Mouse (Mus musculus) hindbrain, embryonic 13.5 days (tissue): Measurements from ENCODE around the gene Chm. TPM values are rescaled to one million over a fixed set of nuclear protein-coding genes. Genes with fewer than 3 reads are reported as not detected.
"Not testable (repeated sequence)": the region's sequence is repeated elsewhere in the genome, so short reads cannot be mapped to it uniquely, and the experiment has no call there.

Source experiments
- ATAC-seq: fragments of 200-750 bp; cut with Nextera tagmentation; 2 replicates; pipeline ENCODE4 v1.8.0; 2017; ENCODE audit warnings: moderate TSS enrichment; ENCODE audit not compliant: low FRiP score
- H3K27ac ChIP-seq: fragments of 300-500 bp; sonication (generic); 2 replicates; pipeline ENCODE4 v1.5.1; 2015; ENCODE audit warnings: inconsistent platforms, mild to moderate bottlenecking, moderate library complexity
- H3K27me3 ChIP-seq: fragments of 300-500 bp; sonication (generic); 2 replicates; pipeline ENCODE4 v1.6.1; 2015; ENCODE audit warnings: mild to moderate bottlenecking, inconsistent platforms
- H3K36me3 ChIP-seq: fragments of 300-500 bp; sonication (generic); 2 replicates; pipeline ENCODE4 v1.6.1; 2015; ENCODE audit warnings: mild to moderate bottlenecking, inconsistent platforms
- H3K4me1 ChIP-seq: fragments of 300-500 bp; sonication (generic); replicated peaks from 2 replicates; pipeline ENCODE4 v1.6.1; 2015; ENCODE audit warnings: inconsistent platforms
- H3K4me2 ChIP-seq: fragments of 300-500 bp; sonication (generic); 2 replicates; pipeline ENCODE4 v1.6.1; 2015; ENCODE audit warnings: inconsistent platforms, mild to moderate bottlenecking, moderate library complexity
- H3K4me3 ChIP-seq: fragments of 300-500 bp; sonication (generic); 2 replicates; pipeline ENCODE4 v1.5.1; 2015; ENCODE audit warnings: mild to moderate bottlenecking, inconsistent platforms
- H3K9ac ChIP-seq: fragments of 300-500 bp; sonication (generic); 2 replicates; pipeline ENCODE4 v1.6.1; 2015; ENCODE audit warnings: mild to moderate bottlenecking, inconsistent platforms
- H3K9me3 ChIP-seq: fragments of 300-500 bp; sonication (generic); 2 replicates; pipeline ENCODE4 v1.6.1; 2016; ENCODE audit warnings: inconsistent platforms
- WGBS: fragments of 180-500 bp; shearing (Covaris S2); methylation state at CpG from one replicate; pipeline ENCODE4 v1.1.7; 2015; 5-methylcytosine and 5-hydroxymethylcytosine counted together
- polyA plus RNA-seq: library from polyadenylated mRNA; unstranded; fragments of >200 nt; fragmentation: Nextera tagmentation; extraction: Ambion mirVana; gene quantifications from 2 replicates; pipeline ENCODE4 v1.2.1, GENCODE M21; 2015

Chm gene
- polyA plus RNA-seq = 13.2 and 14.0 TPM in 2 replicates

DNA sequence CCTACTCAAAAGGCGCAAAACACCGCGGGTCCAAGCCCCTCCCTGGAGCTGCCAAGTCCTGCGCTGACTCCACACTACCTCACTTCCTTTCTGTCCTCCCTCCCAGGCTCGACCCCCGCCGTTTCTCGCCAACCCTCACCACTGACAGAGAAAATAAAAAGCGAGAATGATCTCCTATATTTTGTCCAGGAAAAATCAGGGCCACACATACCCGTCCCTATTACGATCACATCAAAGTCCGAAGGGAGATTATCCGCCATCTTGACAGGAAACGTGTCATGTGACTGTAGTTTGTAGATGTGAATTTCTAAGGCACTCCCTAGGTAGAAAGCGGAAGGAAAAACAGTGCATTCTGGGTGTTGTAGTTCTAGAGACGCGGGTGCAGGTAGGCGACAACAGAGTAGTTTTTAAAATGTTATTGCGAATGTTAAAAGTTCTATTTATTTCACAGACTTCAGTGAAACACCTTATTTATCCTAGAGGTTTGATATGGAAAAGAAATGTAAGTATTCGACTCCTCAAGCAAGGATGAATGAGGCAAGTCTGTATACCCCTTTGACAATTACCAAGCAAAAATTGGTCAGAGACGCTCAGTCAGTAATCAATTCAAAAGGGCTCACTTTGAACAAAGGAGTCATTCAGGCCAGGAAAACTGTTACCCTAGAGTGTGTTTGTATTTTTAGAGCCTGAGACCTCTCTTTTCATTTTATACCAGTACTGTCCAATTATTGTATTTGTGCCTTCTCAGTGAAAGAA is at the start of gene Chm:
Chm (minus strand) TSS at position 288 of the 756 bp plus-strand sequence.
- 10% methylated on average over 21 of the region's 21 CpGs for WGBS
- H3K4me2 ChIP-seq = peak within 1 kb of the TSS; percentile 54

DNA sequence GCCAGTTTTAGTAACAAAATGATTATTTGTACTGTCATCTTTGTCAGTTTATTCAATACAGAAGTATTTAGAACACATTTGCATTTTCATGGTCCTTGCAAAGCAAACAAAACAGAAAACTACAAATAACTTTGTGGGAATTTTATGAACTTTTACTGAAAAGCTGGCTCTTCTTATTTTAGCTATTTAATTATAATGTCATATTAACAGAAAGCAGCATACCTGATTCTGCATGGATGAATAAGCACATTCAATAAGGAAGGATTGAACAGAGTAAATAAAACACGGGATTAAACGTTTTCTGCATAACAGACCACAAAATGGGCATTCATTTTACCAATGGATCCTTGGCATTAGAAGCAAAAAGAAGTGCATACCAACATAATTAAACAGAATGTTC is 8.6 kb upstream of the Chm start:
- Histone ChIP-seq H3K27me3 (no peaks in the 10 kb centered on the region), H3K9me3 (no peaks in the 10 kb centered on the region), H3K4me3 (no peak overlapping the region), H3K4me2 (no peak overlapping the region), H3K4me1 (no peaks in the 10 kb centered on the region), H3K27ac (no peak overlapping the region), H3K36me3 (no peaks in the 10 kb centered on the region), H3K9ac (no peak overlapping the region)
- ATAC-seq = no peak
- 26% methylated on average over 2 of the region's 2 CpGs for WGBS

More for the DNA sequence above, at the start of gene Chm:
- H3K9ac ChIP-seq = peak within 1 kb of the TSS; percentile 71
- no peaks in the 10 kb centered on the region for H3K27me3 ChIP-seq
- ATAC-seq = peak; percentile 97
- no peaks in the 10 kb centered on the region for H3K9me3 ChIP-seq
- H3K4me1 ChIP-seq = 0 out of 2 replicates have a peak, but pooled peaks cover 3% of the 10 kb centered on the region
- H3K36me3 ChIP-seq = no peaks in the 10 kb centered on the region
- peak within 1 kb of the TSS; percentile 90 for H3K27ac ChIP-seq
- H3K4me3 ChIP-seq = peak within 1 kb of the TSS; percentile 49

DNA sequence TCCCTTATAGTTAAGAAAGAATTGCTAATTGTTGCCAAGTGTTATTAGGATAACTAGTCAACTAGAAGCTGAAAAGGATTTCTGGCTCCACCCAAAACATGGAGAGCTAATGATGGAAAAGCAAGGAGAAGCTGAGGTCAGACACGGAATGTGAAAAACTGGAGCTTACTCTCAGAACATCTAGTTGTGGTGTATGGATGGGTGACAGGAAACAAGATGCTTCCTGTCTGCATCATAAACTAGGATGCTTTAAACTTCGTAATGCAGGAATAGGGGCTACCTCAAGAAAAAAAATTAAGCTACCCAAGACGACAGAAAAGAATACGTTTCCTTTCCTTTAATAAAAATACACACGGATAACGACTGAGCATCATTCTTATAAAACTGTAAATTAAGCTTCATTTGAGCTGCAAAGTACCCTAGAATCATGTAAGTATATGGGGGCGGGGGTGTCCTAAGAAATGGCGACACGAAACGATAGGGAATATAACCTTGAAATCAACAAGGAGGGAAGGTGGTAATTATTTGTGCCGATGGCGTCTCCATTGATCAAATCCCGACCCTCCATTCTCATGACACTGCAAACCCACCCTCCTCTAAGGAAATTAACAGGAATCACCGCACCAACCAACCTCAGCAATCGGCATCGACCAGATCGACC is 618 bp downstream of the Chm start:
- H3K27me3 ChIP-seq = no peaks in the 10 kb centered on the region
- no peaks in the 10 kb centered on the region for H3K36me3 ChIP-seq
- 21% methylated on average over 17 of the region's 17 CpGs for WGBS
- no peaks in the 10 kb centered on the region for H3K9me3 ChIP-seq
- no peak for ATAC-seq
- H3K9ac ChIP-seq = peak overlapping the region; percentile 71
- 0 out of 2 replicates have a peak, but pooled peaks cover 3% of the 10 kb centered on the region for H3K4me1 ChIP-seq
- H3K27ac ChIP-seq = peak overlapping the region; percentile 90
- peak overlapping the region; percentile 54 for H3K4me2 ChIP-seq
- peak overlapping the region; percentile 49 for H3K4me3 ChIP-seq

DNA sequence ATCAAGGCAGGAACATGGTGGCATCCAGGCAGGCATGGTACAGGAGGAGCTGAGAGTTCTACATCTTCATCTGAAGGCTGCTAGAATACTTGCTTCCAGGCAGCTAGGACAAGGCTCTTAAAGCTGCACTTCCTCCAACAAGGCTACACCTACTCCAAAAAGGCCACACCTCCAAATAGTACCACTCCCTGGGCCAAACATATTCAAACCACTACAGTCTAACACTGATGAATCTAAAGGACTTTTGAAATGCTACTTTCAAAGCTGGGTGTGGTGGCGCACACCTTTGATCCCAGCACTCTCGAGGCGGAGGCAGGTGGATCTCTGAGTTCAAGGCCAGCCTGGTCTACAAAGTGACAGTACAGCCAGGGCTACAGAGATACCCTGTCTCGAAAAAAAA is 4.5 kb downstream of the Chm start:
- not testable (repeated sequence) for H3K4me3 ChIP-seq, H3K4me2 ChIP-seq, H3K27me3 ChIP-seq, H3K9me3 ChIP-seq, H3K27ac ChIP-seq, ATAC-seq, H3K4me1 ChIP-seq, H3K36me3 ChIP-seq, H3K9ac ChIP-seq
- WGBS = 97% methylated on average over 4 of the region's 4 CpGs

DNA sequence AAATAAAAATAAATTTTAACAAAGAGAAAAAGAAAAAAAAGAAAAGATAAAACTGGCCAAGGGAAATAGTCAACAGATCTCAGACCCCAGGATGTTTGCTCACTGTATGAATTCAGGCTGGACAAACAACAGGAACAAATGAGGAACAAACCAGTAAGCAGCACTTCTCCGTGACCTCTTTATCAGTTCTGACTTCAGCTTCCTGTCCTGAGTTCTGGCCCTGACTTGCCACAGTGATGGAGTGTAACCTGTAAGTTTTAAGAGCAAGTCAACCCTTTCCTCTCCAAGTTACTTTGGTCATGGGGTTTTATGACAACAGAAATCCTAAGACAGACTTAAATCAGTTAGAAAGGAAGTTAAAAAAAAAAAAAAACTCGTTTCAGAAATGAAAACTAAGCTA is 12.6 kb downstream of the Chm start:
- Histone ChIP-seq H3K36me3 (no peaks in the 10 kb centered on the region), H3K4me1 (no peaks in the 10 kb centered on the region), H3K9ac (no peak overlapping the region), H3K4me2 (no peak overlapping the region), H3K27ac (no peak overlapping the region), H3K4me3 (no peak overlapping the region), H3K9me3 (no peaks in the 10 kb centered on the region), H3K27me3 (no peaks in the 10 kb centered on the region)
- no peak for ATAC-seq
- WGBS = 74% methylated on average over 2 of the region's 2 CpGs

DNA sequence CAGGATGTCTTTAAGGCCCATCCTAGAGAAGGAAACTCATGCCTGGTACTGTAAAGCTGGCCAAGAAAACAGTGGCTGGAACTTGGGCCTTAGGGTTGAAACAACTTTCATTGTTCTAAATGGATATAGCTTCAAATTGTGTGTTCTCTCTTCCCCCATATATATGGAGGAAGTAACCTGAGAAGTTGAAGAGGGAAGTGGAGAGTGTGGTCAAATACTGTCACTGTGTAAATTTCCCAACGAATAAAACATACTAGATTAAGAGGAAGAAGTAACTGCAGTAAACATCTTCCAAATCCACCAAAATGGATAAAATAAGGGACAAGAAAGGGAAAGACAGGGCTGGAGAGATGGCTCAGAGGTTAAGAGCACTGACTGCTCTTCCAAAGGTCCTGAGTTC is 13.0 kb downstream of the Chm start:
- WGBS = 67% methylated on average over 1 of the region's 1 CpGs
- Histone ChIP-seq H3K4me3 (no peak overlapping the region), H3K27me3 (no peaks in the 10 kb centered on the region), H3K9ac (no peak overlapping the region), H3K4me1 (no peaks in the 10 kb centered on the region), H3K27ac (no peak overlapping the region), H3K4me2 (no peak overlapping the region), H3K36me3 (no peaks in the 10 kb centered on the region), H3K9me3 (no peaks in the 10 kb centered on the region)
- no peak for ATAC-seq

DNA sequence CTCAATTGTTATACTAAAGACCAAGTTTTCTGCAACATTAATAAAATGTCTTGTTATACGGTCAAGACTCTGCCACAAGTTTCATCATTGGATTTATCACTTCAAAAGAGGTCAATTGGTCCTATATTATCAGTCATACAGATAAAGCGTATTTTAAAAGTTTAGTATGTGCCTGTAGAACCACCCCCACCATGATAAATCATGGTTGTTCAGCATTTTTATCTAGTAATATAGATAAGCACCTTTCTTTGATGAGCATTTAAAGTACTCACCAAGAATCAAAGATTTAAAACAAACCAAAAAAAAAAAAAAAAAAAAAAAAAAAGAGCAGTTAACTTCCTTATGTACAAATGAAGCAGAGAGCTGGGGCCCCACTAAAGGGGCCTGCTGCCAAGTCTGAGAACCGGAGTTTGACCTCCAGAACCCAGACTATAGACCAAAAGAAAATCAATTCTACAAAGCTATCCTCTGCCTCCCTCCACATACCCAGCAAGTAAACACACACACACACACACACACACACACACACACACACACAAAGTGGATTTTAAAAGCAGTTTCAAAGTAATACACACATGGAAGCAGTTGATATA is 25.0 kb downstream of the Chm start:
- H3K9ac ChIP-seq = no peak overlapping the region
- no peaks in the 10 kb centered on the region for H3K9me3 ChIP-seq
- peaks cover 3% of the 10 kb centered on the region; the same call in 1 of the 2 replicates for H3K36me3 ChIP-seq
- no peak overlapping the region for H3K4me2 ChIP-seq
- 69% methylated on average over 3 of the region's 3 CpGs for WGBS
- H3K27ac ChIP-seq = no peak overlapping the region
- no peak overlapping the region for H3K4me3 ChIP-seq
- no peaks in the 10 kb centered on the region for H3K27me3 ChIP-seq
- ATAC-seq = no peak
- no peaks in the 10 kb centered on the region for H3K4me1 ChIP-seq

DNA sequence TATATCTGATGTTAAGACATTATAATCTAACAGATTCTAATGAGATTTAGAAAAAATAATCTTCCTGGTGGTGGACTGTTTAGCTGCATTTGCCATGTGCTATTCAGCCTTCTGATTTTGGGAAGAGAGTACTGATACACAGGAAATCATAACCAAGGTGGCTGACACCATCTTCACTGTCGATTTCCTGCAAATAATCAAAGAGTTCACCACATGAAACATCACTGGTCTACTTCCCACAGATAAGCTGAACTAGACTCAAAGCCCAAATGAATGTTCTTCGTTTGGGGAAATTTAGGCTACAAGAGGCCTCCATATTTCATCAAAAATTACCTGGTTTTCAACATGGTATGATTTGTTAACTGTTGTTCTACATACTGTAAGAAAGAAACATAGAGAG is 101.1 kb downstream of the Chm start:
- Histone ChIP-seq H3K36me3 (no peaks in the 10 kb centered on the region), H3K4me1 (no peaks in the 10 kb centered on the region), H3K4me3 (no peak overlapping the region), H3K27ac (no peak overlapping the region), H3K9me3 (no peaks in the 10 kb centered on the region), H3K4me2 (no peak overlapping the region), H3K9ac (no peak overlapping the region), H3K27me3 (no peaks in the 10 kb centered on the region)
- WGBS = 89% methylated on average over 2 of the region's 2 CpGs
- no peak for ATAC-seq

DNA sequence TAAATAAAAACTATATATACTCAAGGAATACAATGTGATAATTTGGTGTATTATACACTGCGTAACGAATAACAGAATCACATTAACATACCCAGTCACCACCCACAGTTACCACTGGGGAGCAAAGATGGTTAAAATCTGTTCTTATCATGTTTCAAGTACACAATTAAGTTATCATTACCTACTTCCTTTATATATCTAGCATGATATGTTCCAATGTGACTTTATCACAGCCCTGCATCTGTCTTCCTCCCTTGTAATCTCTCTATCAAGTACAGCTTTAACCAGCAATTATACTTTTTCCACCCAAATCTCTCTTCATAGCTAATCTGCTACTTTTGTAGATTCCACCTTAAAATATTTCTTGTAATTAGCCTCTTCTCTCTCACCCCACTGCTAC is 109.3 kb downstream of the Chm start:
- WGBS = 96% methylated on average over 2 of the region's 2 CpGs
- Histone ChIP-seq H3K27ac (no peak overlapping the region), H3K36me3 (peaks cover 4% of the 10 kb centered on the region; the same call in 1 of the 2 replicates), H3K9me3 (no peaks in the 10 kb centered on the region), H3K27me3 (no peaks in the 10 kb centered on the region), H3K9ac (no peak overlapping the region), H3K4me1 (no peaks in the 10 kb centered on the region), H3K4me3 (no peak overlapping the region), H3K4me2 (no peak overlapping the region)
- no peak for ATAC-seq

DNA sequence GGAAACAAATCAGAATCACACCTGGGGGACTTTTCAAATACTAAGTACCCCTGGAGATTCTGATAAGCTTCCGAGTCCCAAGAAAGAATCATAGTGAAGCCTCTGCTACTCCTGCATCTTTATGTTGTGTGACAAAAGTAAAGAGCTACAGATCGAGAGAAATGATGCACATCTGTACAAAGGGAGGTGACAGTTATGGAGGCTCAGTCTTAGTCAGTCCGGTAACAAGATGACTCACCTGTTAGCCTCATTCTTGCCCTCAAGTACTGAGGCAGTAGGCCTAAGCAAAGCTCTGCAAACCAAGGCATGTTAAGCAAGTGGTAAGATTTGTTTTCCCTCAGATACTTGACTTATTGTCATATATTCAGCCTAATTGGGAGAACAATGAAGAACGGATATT is 110.5 kb downstream of the Chm start:
- Histone ChIP-seq H3K9me3 (no peaks in the 10 kb centered on the region), H3K9ac (no peak overlapping the region), H3K4me3 (no peak overlapping the region), H3K27me3 (no peaks in the 10 kb centered on the region), H3K36me3 (peaks cover 5% of the 10 kb centered on the region; the same call in 1 of the 2 replicates), H3K4me2 (no peak overlapping the region), H3K27ac (no peak overlapping the region), H3K4me1 (no peaks in the 10 kb centered on the region)
- no peak for ATAC-seq
- 90% methylated on average over 4 of the region's 4 CpGs for WGBS

DNA sequence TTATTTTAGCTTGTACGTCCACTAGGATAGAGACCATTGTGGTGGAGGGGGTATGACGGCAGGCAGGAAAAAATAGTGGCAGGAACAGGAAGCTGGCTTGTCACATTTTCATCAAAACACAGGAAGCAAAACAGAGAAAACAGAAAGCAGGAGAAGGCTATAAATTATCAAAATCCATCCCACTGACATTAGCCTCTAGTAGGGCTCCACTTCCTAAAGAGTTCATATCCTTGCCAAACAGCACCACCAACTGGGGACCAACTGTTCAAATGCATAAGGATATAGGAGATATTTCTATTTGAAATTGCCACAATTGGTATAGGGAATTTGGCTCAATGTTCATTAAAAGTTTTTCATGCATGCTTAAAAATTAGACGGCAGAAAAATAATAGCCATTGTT is 181.7 kb downstream of the Chm start:
- ATAC-seq = no peak

DNA sequence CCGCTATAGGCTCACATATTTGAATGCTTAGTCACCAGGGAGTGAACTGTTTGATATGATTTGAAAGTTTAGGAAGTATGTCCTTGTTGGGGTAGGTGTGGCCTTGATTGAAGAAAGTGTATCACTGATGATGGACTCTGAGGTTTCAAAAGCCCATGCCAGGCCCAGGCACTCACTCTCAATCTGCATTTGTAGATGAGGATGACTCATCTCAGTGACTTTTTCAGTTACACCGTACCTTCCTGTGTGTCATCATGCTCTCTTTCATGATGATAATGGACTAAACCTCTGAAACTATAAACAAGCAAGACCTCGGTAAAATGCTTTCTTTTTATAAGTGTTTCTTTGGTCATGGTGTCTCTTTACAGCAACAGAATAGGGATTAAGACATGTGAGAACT is 183.1 kb downstream of the Chm start:
- Histone ChIP-seq H3K4me1 (no peaks in the 10 kb centered on the region), H3K9me3 (no peaks in the 10 kb centered on the region), H3K27me3 (no peaks in the 10 kb centered on the region), H3K4me3 (no peak overlapping the region), H3K4me2 (no peak overlapping the region), H3K36me3 (no peaks in the 10 kb centered on the region), H3K9ac (no peak overlapping the region), H3K27ac (no peak overlapping the region)
- no peak for ATAC-seq
- 79% methylated on average over 3 of the region's 3 CpGs for WGBS

More for the DNA sequence above, 181.7 kb downstream of the Chm start:
- 76% methylated on average over 3 of the region's 3 CpGs for WGBS
- Histone ChIP-seq H3K27me3 (no peaks in the 10 kb centered on the region), H3K27ac (no peak overlapping the region), H3K9ac (no peak overlapping the region), H3K4me1 (no peaks in the 10 kb centered on the region), H3K9me3 (no peaks in the 10 kb centered on the region), H3K36me3 (no peaks in the 10 kb centered on the region), H3K4me3 (no peak overlapping the region), H3K4me2 (no peak overlapping the region)
